Mouse (Mus musculus) cerebral cortex, adult 2 months (tissue): ENCODE results near the gene Tmcc3.

Experiments
- WGBS: fragments of 180-500 bp; shearing (Covaris S2); methylation state at CpG from one replicate; pipeline ENCODE4 v1.1.7; 2018; 5-methylcytosine and 5-hydroxymethylcytosine counted together

Gene Tmcc3

GRCm38 (mm10) chr10:94332358-94333137 lies 20.8 kb downstream of the Tmcc3 start:
- WGBS: 78% methylated on average over 16 of the region's 16 CpGs

GRCm38 (mm10) chr10:94333328-94333727 lies 21.6 kb downstream of the Tmcc3 start:
- 78% methylated on average over 8 of the region's 8 CpGs for WGBS

- 88% methylated on average over 10 of the region's 10 CpGs for WGBS
These were observed 23.3 kb downstream of the Tmcc3 start for GRCm38 (mm10) chr10:94335047-94335446.

GRCm38 (mm10) chr10:94336071-94336470 lies 24.3 kb downstream of the Tmcc3 start:
- 90% methylated on average over 6 of the region's 6 CpGs for WGBS

- 60% methylated on average over 17 of the region's 17 CpGs for WGBS
These were observed 29.8 kb downstream of the Tmcc3 start for GRCm38 (mm10) chr10:94341501-94341900.

- WGBS: 66% methylated on average over 7 of the region's 7 CpGs
These were observed 30.5 kb downstream of the Tmcc3 start for GRCm38 (mm10) chr10:94342256-94342655.

- WGBS: 43% methylated on average over 7 of the region's 7 CpGs
These were observed 31.8 kb downstream of the Tmcc3 start for GRCm38 (mm10) chr10:94343581-94343980.

GRCm38 (mm10) chr10:94344631-94345417 lies 33.1 kb downstream of the Tmcc3 start:
- 62% methylated on average over 22 of the region's 22 CpGs for WGBS

GRCm38 (mm10) chr10:94345509-94346252 lies 33.9 kb downstream of the Tmcc3 start:
- WGBS: 95% methylated on average over 7 of the region's 7 CpGs

GRCm38 (mm10) chr10:94346596-94346995 lies 34.8 kb downstream of the Tmcc3 start:
- 93% methylated on average over 7 of the region's 7 CpGs for WGBS

GRCm38 (mm10) chr10:94347296-94347695 lies 35.5 kb downstream of the Tmcc3 start:
- whole genome bisulfite sequencing: 67% methylated on average over 10 of the region's 10 CpGs

- WGBS: 98% methylated on average over 10 of the region's 10 CpGs
These were observed 36.2 kb downstream of the Tmcc3 start for GRCm38 (mm10) chr10:94347959-94348358.

GRCm38 (mm10) chr10:94350207-94350606 lies 38.5 kb downstream of the Tmcc3 start:
- 79% methylated on average over 5 of the region's 5 CpGs for WGBS

GRCm38 (mm10) chr10:94350896-94351661 lies 39.3 kb downstream of the Tmcc3 start:
- WGBS: 57% methylated on average over 11 of the region's 11 CpGs

GRCm38 (mm10) chr10:94352172-94352876 lies 40.6 kb downstream of the Tmcc3 start:
- 97% methylated on average over 7 of the region's 7 CpGs for WGBS

GRCm38 (mm10) chr10:94352877-94353853 lies 41.4 kb downstream of the Tmcc3 start:
- WGBS: 93% methylated on average over 9 of the region's 9 CpGs

GRCm38 (mm10) chr10:94354005-94354404 lies 42.3 kb downstream of the Tmcc3 start:
- WGBS: 83% methylated on average over 4 of the region's 4 CpGs

- 78% methylated on average over 3 of the region's 3 CpGs for WGBS
These were observed 42.7 kb downstream of the Tmcc3 start for GRCm38 (mm10) chr10:94354427-94354826.

GRCm38 (mm10) chr10:94356504-94357169 lies 44.9 kb downstream of the Tmcc3 start:
- WGBS: 69% methylated on average over 13 of the region's 13 CpGs
